9 mouse cellular contexts compared by ENCODE assay signal in genomic region chr3:51890181-51890580, GRCm38 (mm10).
DNase-seq lines count a peak whose midpoint lies in the region; ATAC-seq lines count a peak whose summit lies in the region.
"Had no signal": no experiment of that assay in that cellular context is flagged by ENCODE, and none has a peak within 500 bp of the region (broad histone marks: within the 10 kb centered on the region; RNA-seq: fewer than 3 reads in every experiment).

No protein-coding gene starts in this region.

- 89% methylated on average over 4 of the region's 4 CpGs for WGBS in forebrain, embryonic 10.5 days
- 63% methylated on average over 4 of the region's 4 CpGs for WGBS in hindbrain, embryonic 13.5 days
- WGBS in midbrain, embryonic 15.5 days: 65% methylated on average over 4 of the region's 4 CpGs

- peak; percentile 31; the same call in 1 of the 2 replicates for ATAC-seq in hindbrain, embryonic 13.5 days (ENCODE audit: low FRiP score)
- ATAC-seq in midbrain, embryonic 15.5 days (replicated peaks): peak; percentile 22

- H3K4me3 ChIP-seq in forebrain, embryonic 10.5 days: no peak overlapping the region
- H3K4me3 ChIP-seq in hindbrain, embryonic 13.5 days: no peak overlapping the region
- no peak overlapping the region for H3K4me3 ChIP-seq in midbrain, embryonic 15.5 days

- H3K4me1 ChIP-seq in forebrain, embryonic 10.5 days: peaks cover 33% of the 10 kb centered on the region
- H3K4me1 ChIP-seq in hindbrain, embryonic 13.5 days (replicated peaks): peaks cover 34% of the 10 kb centered on the region
- peaks cover 30% of the 10 kb centered on the region for H3K4me1 ChIP-seq in midbrain, embryonic 15.5 days

- H3K9me3 ChIP-seq in forebrain, embryonic 10.5 days: no peaks in the 10 kb centered on the region; the same call in 1 of the 2 replicates
- H3K9me3 ChIP-seq in hindbrain, embryonic 13.5 days: no peaks in the 10 kb centered on the region
- H3K9me3 ChIP-seq in midbrain, embryonic 15.5 days: no peaks in the 10 kb centered on the region

- H3K36me3 ChIP-seq in forebrain, embryonic 10.5 days (replicated peaks): peaks cover 2% of the 10 kb centered on the region; the same call in 1 of the 2 replicates
- H3K36me3 ChIP-seq in hindbrain, embryonic 13.5 days: no peaks in the 10 kb centered on the region
- no peaks in the 10 kb centered on the region for H3K36me3 ChIP-seq in midbrain, embryonic 15.5 days (replicated peaks)

- H3K27ac ChIP-seq in forebrain, embryonic 10.5 days: peak overlapping the region; percentile 36; the same call in 1 of the 2 replicates
- H3K27ac ChIP-seq in hindbrain, embryonic 13.5 days: peak overlapping the region; percentile 95
- H3K27ac ChIP-seq in midbrain, embryonic 15.5 days: peak overlapping the region; percentile 90

- H3K4me2 ChIP-seq in hindbrain, embryonic 13.5 days: no peak overlapping the region
- no peak overlapping the region for H3K4me2 ChIP-seq in midbrain, embryonic 15.5 days

- H3K9ac ChIP-seq in hindbrain, embryonic 13.5 days: 0 out of 2 replicates have a peak overlapping the region, but pooled peaks have one; percentile 46
- no peak overlapping the region for H3K9ac ChIP-seq in midbrain, embryonic 15.5 days

- H3K27me3 ChIP-seq in forebrain, embryonic 10.5 days (ENCODE audit: poor library complexity, severe bottlenecking): 0 out of 2 replicates have a peak, but pooled peaks cover 6% of the 10 kb centered on the region
- H3K27me3 ChIP-seq in hindbrain, embryonic 13.5 days: no peaks in the 10 kb centered on the region
- H3K27me3 ChIP-seq in midbrain, embryonic 15.5 days (replicated peaks): no peaks in the 10 kb centered on the region

- peak; percentile 86 for DNase-seq in heart, adult 11 months
- no peak for DNase-seq in heart, postnatal 4 days
- no peak for DNase-seq in forebrain, embryonic 10.5 days (ENCODE audit: extremely low spot score, low spot score)
- DNase-seq in B cell, adult 2 months: no peak
- no peak for DNase-seq in natural killer cell, adult 2 months (ENCODE audit: low spot score in 2 of 2)
- no peak for DNase-seq in cerebellum, adult 11 months
- DNase-seq: gastrocnemius, postnatal 10 days had no signal

Comparison
In these comparisons a context has a peak if more than half of its experiments do, and no peak if none do; other contexts are left out.
1. H3K27ac ChIP-seq: peak in every context shown above with its lines; median percentile 95 in hindbrain, embryonic 13.5 days; 90 in midbrain, embryonic 15.5 days; 36 in forebrain, embryonic 10.5 days.